Mouse (Mus musculus): ENCODE results near the gene Gm10428. TPM values are rescaled to one million over a fixed set of nuclear protein-coding genes. Genes with fewer than 3 reads are reported as not detected.

Gene Gm10428
- polyA plus RNA-seq, 1 experiment from 2014 or later = not detected

Other genes starting within 250 kb of the Gm10428 start
- 23.6 and 26.8 TPM in 2 replicates for gene Cenpv, start 213.8 kb upstream of the Gm10428 start, polyA plus RNA-seq (2015; fragmentation: Nextera tagmentation; extraction: Ambion mirVana)
- gene Ubb, start 201.9 kb upstream of the Gm10428 start, polyA plus RNA-seq (2015; fragmentation: Nextera tagmentation; extraction: Ambion mirVana) = 3,843 and 3,876 TPM in 2 replicates
- 1.4 and 2.4 TPM in 2 replicates for gene Trpv2, start 178.6 kb upstream of the Gm10428 start, polyA plus RNA-seq (2015; fragmentation: Nextera tagmentation; extraction: Ambion mirVana)
- gene Lrrc75a, start 104.6 kb upstream of the Gm10428 start, polyA plus RNA-seq (2015; fragmentation: Nextera tagmentation; extraction: Ambion mirVana) = 14.9 and 15.5 TPM in 2 replicates
- gene Mmgt2, start 104.4 kb upstream of the Gm10428 start, polyA plus RNA-seq (2015; fragmentation: Nextera tagmentation; extraction: Ambion mirVana) = 68.2 and 69.4 TPM in 2 replicates
- 14.4 and 15.1 TPM in 2 replicates for gene Zfp287, start 21.2 kb upstream of the Gm10428 start, polyA plus RNA-seq (2015; fragmentation: Nextera tagmentation; extraction: Ambion mirVana)
- 37.7 and 37.8 TPM in 2 replicates for gene Zfp286, start 36.4 kb downstream of the Gm10428 start, polyA plus RNA-seq (2015; fragmentation: Nextera tagmentation; extraction: Ambion mirVana)
- gene Trim16, start 67.1 kb downstream of the Gm10428 start, polyA plus RNA-seq (2015; fragmentation: Nextera tagmentation; extraction: Ambion mirVana) = 17.0 and 17.7 TPM in 2 replicates
- 0.84 and 1.0 TPM in 2 replicates for gene Fbxw10, start 94.0 kb downstream of the Gm10428 start, polyA plus RNA-seq (2015; fragmentation: Nextera tagmentation; extraction: Ambion mirVana)
- gene Tvp23b, start 126.4 kb downstream of the Gm10428 start, polyA plus RNA-seq (2015; fragmentation: Nextera tagmentation; extraction: Ambion mirVana) = 64.2 and 67.1 TPM in 2 replicates
- gene Cdrt4, start 198.1 kb downstream of the Gm10428 start, polyA plus RNA-seq (2015; fragmentation: Nextera tagmentation; extraction: Ambion mirVana) = 0.56 and 0.62 TPM in 2 replicates

All from limb, embryonic 13.5 days (tissue).